Mouse (Mus musculus): ENCODE results near the gene Nebl.

DNA sequence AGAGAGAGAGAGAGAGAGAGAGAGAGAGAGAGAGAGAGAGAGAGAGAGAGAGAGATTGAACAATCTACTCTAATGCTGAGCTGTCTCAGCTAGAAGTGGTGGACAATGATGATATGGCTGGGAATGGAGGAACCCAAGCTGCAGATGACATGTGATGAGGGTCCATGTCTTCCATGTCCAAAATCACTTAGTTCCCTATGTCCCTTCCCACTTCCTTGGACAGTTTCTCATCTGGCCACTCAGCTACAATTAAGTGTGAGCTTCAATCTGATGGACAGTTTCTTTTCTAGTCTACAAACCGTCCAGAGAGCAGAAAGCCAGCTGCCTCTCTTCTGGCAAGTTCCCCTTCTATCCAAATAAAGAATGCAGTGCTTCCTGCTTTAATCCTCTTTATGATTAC lies 221.3 kb downstream of the Nebl start:
- TF ChIP-seq POLR2A (IDR thresholded peaks at IDR 0.05; ENCODE audit: control insufficient read depth in 1 of 2, insufficient read depth in 1 of 2, low read depth in 1 of 2, low read length in 2 of 2, poor library complexity in 1 of 2), result no peak
- no peak for TF ChIP-seq MAX (IDR thresholded peaks at IDR 0.05; ENCODE audit: low read length)
- no peak for TF ChIP-seq EP300 (IDR thresholded peaks at IDR 0.05; ENCODE audit: low read depth in 1 of 2, low read length in 2 of 2)
- no peak for TF ChIP-seq TBP (IDR thresholded peaks at IDR 0.05; ENCODE audit: low read depth, low read length)
- TF ChIP-seq HCFC1 (IDR thresholded peaks at IDR 0.05; ENCODE audit: low read depth, low read length), result no peak
- no peak for TF ChIP-seq ZC3H11A (IDR thresholded peaks at IDR 0.05; ENCODE audit: low read depth, low read length)
- no peak for TF ChIP-seq MAFK (IDR thresholded peaks at IDR 0.05; ENCODE audit: borderline replicate concordance, low read depth, low read length)
